Mouse (Mus musculus) myocyte (in vitro differentiated cells): ENCODE data around the gene Cep170.

Source experiments
- CEBPB ChIP-seq: IDR thresholded peaks from 2 replicates; pipeline ENCODE4 v1.6.1; 2011; ENCODE audit warnings: mild to moderate bottlenecking, moderate library complexity; ENCODE audit not compliant: poor library complexity, insufficient read depth, severe bottlenecking
- E2F4 ChIP-seq: IDR thresholded peaks from one replicate; pipeline ENCODE4 v1.6.1; 2011; ENCODE audit warnings: mild to moderate bottlenecking, control low read depth, moderate library complexity; ENCODE audit not compliant: insufficient read depth
- MAX ChIP-seq: IDR thresholded peaks from one replicate; pipeline ENCODE4 v1.6.1; 2011; ENCODE audit warnings: low read depth, mild to moderate bottlenecking, control low read depth
- MYOD1 ChIP-seq, 3 experiments: IDR thresholded peaks; one replicate each; pipeline ENCODE4 v1.6.1; 2011; ENCODE audit warnings: control low read depth in 2 of 3, low read depth in 2 of 3, mild to moderate bottlenecking in 2 of 3, moderate library complexity in 1 of 3; ENCODE audit not compliant: insufficient read length in 2 of 3, control insufficient read depth in 1 of 3
- MYOG ChIP-seq, 3 experiments: IDR thresholded peaks; one replicate each; pipeline ENCODE4 v1.6.1; 2011; ENCODE audit warnings: control low read depth in 2 of 3, low read depth in 2 of 3, mild to moderate bottlenecking in 2 of 3; ENCODE audit not compliant: insufficient read length in 2 of 3, control insufficient read depth in 1 of 3, insufficient read depth in 1 of 3
- POLR2A ChIP-seq: IDR thresholded peaks from one replicate; pipeline ENCODE4 v1.6.1; 2011; ENCODE audit warnings: low read depth, mild to moderate bottlenecking, control low read depth, moderate library complexity; ENCODE audit not compliant: insufficient read length
- POLR2AphosphoS2 ChIP-seq: IDR thresholded peaks from one replicate; pipeline ENCODE4 v1.6.1; 2011; ENCODE audit warnings: low read depth, control low read depth; ENCODE audit not compliant: insufficient read length
- REST ChIP-seq: IDR thresholded peaks from one replicate; pipeline ENCODE4 v1.6.1; 2011; ENCODE audit warnings: mild to moderate bottlenecking, control low read depth, moderate library complexity; ENCODE audit not compliant: insufficient read depth, insufficient read length
- SRF ChIP-seq: IDR thresholded peaks from one replicate; pipeline ENCODE4 v1.6.1; 2011; ENCODE audit warnings: low read depth; ENCODE audit not compliant: control insufficient read depth, insufficient read length
- TCF12 ChIP-seq: IDR thresholded peaks from one replicate; pipeline ENCODE4 v1.6.1; 2011; ENCODE audit warnings: mild to moderate bottlenecking, control low read depth; ENCODE audit not compliant: poor library complexity, insufficient read depth, severe bottlenecking
- TCF3 ChIP-seq: IDR thresholded peaks from one replicate; pipeline ENCODE4 v1.6.1; 2011; ENCODE audit warnings: low read depth, control low read depth; ENCODE audit not compliant: insufficient read length
- USF1 ChIP-seq: IDR thresholded peaks from one replicate; pipeline ENCODE4 v1.6.1; 2011; ENCODE audit warnings: low read depth, mild to moderate bottlenecking, control low read depth, moderate library complexity

GRCm38 (mm10) chr1:176826931-176827330, 13.1 kb upstream of the Cep170 start:
- TF ChIP-seq POLR2AphosphoS2: no peak
- no peak for TF ChIP-seq POLR2A
- no peak for TF ChIP-seq TCF12
- no peak for TF ChIP-seq MAX
- TF ChIP-seq REST: no peak
- no peak for TF ChIP-seq E2F4
- no peak for TF ChIP-seq CEBPB
- TF ChIP-seq USF1: no peak
- no peak for TF ChIP-seq MYOD1 (IDR thresholded peaks at IDR 0.05; ENCODE audit: control insufficient read depth in 1 of 3, insufficient read length in 2 of 3, low read depth in 2 of 3)
- no peak for TF ChIP-seq TCF3
- TF ChIP-seq SRF: no peak
- no peak for TF ChIP-seq MYOG (IDR thresholded peaks at IDR 0.05; ENCODE audit: control insufficient read depth in 1 of 3, insufficient read depth in 1 of 3, insufficient read length in 2 of 3, low read depth in 2 of 3)
